Mouse (Mus musculus) heart, adult 2 months (tissue): ENCODE data around the gene Tgm5.

Experiments
- CTCF ChIP-seq: fragments of 200-600 bp; IDR thresholded peaks from 2 replicates; pipeline ENCODE4 v1.8.1; 2022; ENCODE audit warnings: antibody characterized with exemption, mild to moderate bottlenecking, moderate library complexity
- EP300 ChIP-seq: fragments of 200-500 bp; IDR thresholded peaks from 2 replicates; pipeline ENCODE4 v1.6.1; 2011; ENCODE audit warnings: low read depth, low read length, control low read depth; ENCODE audit not compliant: insufficient read depth

- TF ChIP-seq CTCF (peak; percentile 80), EP300 (no peak)
Observed at GRCm38 (mm10) chr2:121102051-121102450, 16.4 kb upstream of the Tgm5 start.
